Mouse (Mus musculus): Measurements from ENCODE around the gene Ppp1r7.
A peak's percentile ranks its signal among the peaks of the same experiment; 100 is the strongest.
"Not testable (repeated sequence)": the region's sequence is repeated elsewhere in the genome, so short reads cannot be mapped to it uniquely, and the experiment has no call there.

Ppp1r7 gene

GRCm38 (mm10) chr1:93342648-93343503 lies at the start of gene Ppp1r7, which contains the start of gene Pask:
Ppp1r7 (plus strand) TSS chr1:93342854.
Pask (minus strand) TSS chr1:93343482.
- peak; percentile 87 for DNase-seq (ENCODE audit: low spot score)

- DNase-seq (ENCODE audit: low spot score): not testable (repeated sequence)
These were observed 48.2 kb upstream of the Ppp1r7 start for GRCm38 (mm10) chr1:93294491-93294890.

GRCm38 (mm10) chr1:93299791-93300190 lies 42.9 kb upstream of the Ppp1r7 start:
- DNase-seq (ENCODE audit: low spot score): no peak

GRCm38 (mm10) chr1:93300578-93300977 lies 42.1 kb upstream of the Ppp1r7 start:
- DNase-seq (ENCODE audit: low spot score): no peak

GRCm38 (mm10) chr1:93305581-93306337 lies 36.9 kb upstream of the Ppp1r7 start, which contains the start of gene Mterf4:
Mterf4 (minus strand) TSS chr1:93305915.
- peak; percentile 70 for DNase-seq (ENCODE audit: low spot score)

GRCm38 (mm10) chr1:93323973-93324372 lies 18.7 kb upstream of the Ppp1r7 start:
- no peak for DNase-seq (ENCODE audit: low spot score)

GRCm38 (mm10) chr1:93326446-93326845 lies 16.2 kb upstream of the Ppp1r7 start:
- no peak for DNase-seq (ENCODE audit: low spot score)

GRCm38 (mm10) chr1:93334621-93335020 lies 8.0 kb upstream of the Ppp1r7 start:
- DNase-seq (ENCODE audit: low spot score): no peak

- DNase-seq (ENCODE audit: low spot score): peak; percentile 84
These were observed 922 bp downstream of the Ppp1r7 start for GRCm38 (mm10) chr1:93343504-93344047.

- DNase-seq (ENCODE audit: low spot score): no peak
These were observed 4.5 kb downstream of the Ppp1r7 start for GRCm38 (mm10) chr1:93347176-93347575.

- DNase-seq (ENCODE audit: low spot score): no peak
These were observed 7.0 kb downstream of the Ppp1r7 start for GRCm38 (mm10) chr1:93349701-93350100.

- DNase-seq (ENCODE audit: low spot score): no peak
These were observed 10.1 kb downstream of the Ppp1r7 start for GRCm38 (mm10) chr1:93352724-93353123.

- no peak for DNase-seq (ENCODE audit: low spot score)
These were observed 20.0 kb downstream of the Ppp1r7 start for GRCm38 (mm10) chr1:93362661-93363060.

- no peak for DNase-seq (ENCODE audit: low spot score)
These were observed 23.0 kb downstream of the Ppp1r7 start for GRCm38 (mm10) chr1:93365641-93366040.

GRCm38 (mm10) chr1:93373665-93374064 lies 31.0 kb downstream of the Ppp1r7 start, which contains the start of gene Ano7:
Ano7 (plus strand) TSS chr1:93373930.
- no peak for DNase-seq (ENCODE audit: low spot score)

GRCm38 (mm10) chr1:93377307-93377706 lies 34.7 kb downstream of the Ppp1r7 start:
- no peak for DNase-seq (ENCODE audit: low spot score)

- DNase-seq (ENCODE audit: low spot score): no peak
These were observed 36.5 kb downstream of the Ppp1r7 start for GRCm38 (mm10) chr1:93379117-93379516.

GRCm38 (mm10) chr1:93387198-93387597 lies 44.5 kb downstream of the Ppp1r7 start:
- no peak for DNase-seq (ENCODE audit: low spot score)

- no peak for DNase-seq (ENCODE audit: low spot score)
These were observed 46.3 kb downstream of the Ppp1r7 start for GRCm38 (mm10) chr1:93388906-93389305.

GRCm38 (mm10) chr1:93401191-93402052 lies 58.8 kb downstream of the Ppp1r7 start:
- DNase-seq (ENCODE audit: low spot score): no peak

GRCm38 (mm10) chr1:93403403-93403802 lies 60.7 kb downstream of the Ppp1r7 start:
- DNase-seq (ENCODE audit: low spot score): no peak
